Mouse (Mus musculus) lung, embryonic 15.5 days (tissue): Measurements from ENCODE around the gene Thada. TPM values are rescaled to one million over a fixed set of nuclear protein-coding genes. Genes with fewer than 3 reads are reported as not detected.
A peak's percentile ranks its signal among the peaks of the same experiment; 100 is the strongest.

Experiments
- ATAC-seq: fragments of 200-750 bp; cut with Nextera tagmentation; 2 replicates; pipeline ENCODE4 v1.8.0; 2017; ENCODE audit warnings: moderate number of reproducible peaks, borderline replicate concordance; ENCODE audit not compliant: low FRiP score, low TSS enrichment; ENCODE audit errors: extremely low read depth
- H3K27ac ChIP-seq: fragments of 300-500 bp; sonication (generic); 2 replicates; pipeline ENCODE4 v1.5.1; 2015; ENCODE audit warnings: moderate library complexity, mild to moderate bottlenecking, inconsistent platforms
- H3K27me3 ChIP-seq: fragments of 300-500 bp; sonication (generic); 2 replicates; pipeline ENCODE4 v1.6.1; 2015; ENCODE audit warnings: inconsistent platforms
- H3K36me3 ChIP-seq: fragments of 300-500 bp; sonication (generic); 2 replicates; pipeline ENCODE4 v1.6.1; 2015; ENCODE audit warnings: inconsistent platforms
- H3K4me1 ChIP-seq: fragments of 300-500 bp; sonication (generic); 2 replicates; pipeline ENCODE4 v1.6.1; 2015; ENCODE audit warnings: inconsistent platforms
- H3K4me2 ChIP-seq: fragments of 300-500 bp; sonication (generic); 2 replicates; pipeline ENCODE4 v1.6.1; 2015; ENCODE audit warnings: inconsistent platforms, mild to moderate bottlenecking, moderate library complexity
- H3K4me3 ChIP-seq: fragments of 300-500 bp; sonication (generic); 2 replicates; pipeline ENCODE4 v1.5.1; 2015; ENCODE audit warnings: mild to moderate bottlenecking, inconsistent platforms
- H3K9ac ChIP-seq: fragments of 300-500 bp; sonication (generic); 2 replicates; pipeline ENCODE4 v1.6.1; 2015; ENCODE audit warnings: inconsistent platforms
- H3K9me3 ChIP-seq: fragments of 300-500 bp; sonication (generic); 2 replicates; pipeline ENCODE4 v1.6.1; 2016; ENCODE audit warnings: inconsistent platforms
- WGBS: fragments of 180-500 bp; shearing (Covaris S2); methylation state at CpG from one replicate; pipeline ENCODE4 v1.1.7; 2015; 5-methylcytosine and 5-hydroxymethylcytosine counted together
- polyA plus RNA-seq: library from polyadenylated mRNA; unstranded; fragments of >200 nt; fragmentation: Nextera tagmentation; extraction: Ambion mirVana; gene quantifications from 2 replicates; pipeline ENCODE4 v1.2.1, GENCODE M21; 2015

The Thada gene
- polyA plus RNA-seq, 1 experiment from 2014 or later = 10.0 TPM

DNA sequence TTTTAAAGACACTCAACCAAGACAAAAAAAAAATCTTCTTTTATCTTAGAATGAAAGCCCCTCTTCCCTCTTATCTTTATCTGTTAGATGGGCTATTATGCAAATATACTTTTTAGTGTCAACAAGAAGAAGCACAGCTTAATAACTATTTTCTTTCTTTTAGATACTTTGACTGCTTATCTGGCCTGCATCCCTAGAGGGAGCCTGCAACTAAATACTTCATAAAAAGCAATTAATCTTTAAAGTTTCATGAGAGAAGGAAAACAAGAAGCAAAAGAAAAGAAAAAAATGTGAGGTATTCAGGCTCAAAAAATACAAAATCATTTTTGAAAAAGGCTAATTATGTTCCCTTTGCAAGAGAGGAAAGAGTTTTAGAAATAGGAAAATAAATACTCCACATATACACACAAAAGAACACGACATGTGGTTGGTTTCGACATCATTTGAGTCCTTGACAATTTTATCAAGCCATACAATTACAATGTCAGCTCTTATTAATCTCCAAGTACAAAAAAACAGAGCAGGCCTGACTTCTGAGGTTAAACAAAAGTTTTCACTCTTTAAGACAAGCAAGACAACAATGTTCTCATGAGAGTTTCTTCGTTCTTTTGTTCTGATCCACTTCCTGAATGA is 32.1 kb upstream of the Thada start:
- H3K27ac ChIP-seq = no peak overlapping the region
- H3K27me3 ChIP-seq = no peaks in the 10 kb centered on the region
- 52% methylated on average over 3 of the region's 3 CpGs for WGBS
- H3K4me2 ChIP-seq = no peak overlapping the region
- H3K4me3 ChIP-seq = no peak overlapping the region
- H3K36me3 ChIP-seq = no peaks in the 10 kb centered on the region
- ATAC-seq = no peak
- H3K9ac ChIP-seq = no peak overlapping the region
- no peaks in the 10 kb centered on the region for H3K9me3 ChIP-seq
- H3K4me1 ChIP-seq = peaks cover 11% of the 10 kb centered on the region

DNA sequence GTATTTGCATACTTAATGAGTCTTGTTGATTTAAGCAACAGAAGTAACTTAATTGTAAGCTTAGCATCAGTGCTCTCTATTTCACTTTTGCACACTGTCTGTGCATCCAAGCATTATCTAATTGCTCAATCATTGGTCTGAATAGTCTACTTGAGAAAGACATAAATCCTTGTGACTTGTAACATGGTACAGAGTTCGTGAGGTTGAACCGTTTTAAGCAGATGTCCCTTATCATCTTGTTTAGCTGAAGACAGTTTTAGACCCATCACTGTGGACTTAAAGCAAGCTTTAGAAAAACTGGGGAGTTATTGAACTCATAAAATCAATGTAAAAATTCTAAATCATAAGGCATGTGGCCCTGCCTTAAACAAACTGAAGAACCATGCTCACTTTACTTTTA is 31.6 kb upstream of the Thada start:
- no peak overlapping the region for H3K4me3 ChIP-seq
- H3K4me2 ChIP-seq = no peak overlapping the region
- H3K4me1 ChIP-seq = peaks cover 11% of the 10 kb centered on the region
- H3K9me3 ChIP-seq = no peaks in the 10 kb centered on the region
- WGBS = 33% methylated on average over 2 of the region's 2 CpGs
- no peaks in the 10 kb centered on the region for H3K36me3 ChIP-seq
- no peak overlapping the region for H3K27ac ChIP-seq
- H3K27me3 ChIP-seq = no peaks in the 10 kb centered on the region
- H3K9ac ChIP-seq = no peak overlapping the region
- no peak for ATAC-seq

GRCm38 (mm10) chr17:84497026-84497425 is 31.0 kb upstream of the Thada start:
- no peak overlapping the region for H3K27ac ChIP-seq
- 88% methylated on average over 5 of the region's 5 CpGs for WGBS
- H3K36me3 ChIP-seq = no peaks in the 10 kb centered on the region
- H3K4me2 ChIP-seq = no peak overlapping the region
- H3K27me3 ChIP-seq = no peaks in the 10 kb centered on the region
- no peaks in the 10 kb centered on the region for H3K9me3 ChIP-seq
- peaks cover 11% of the 10 kb centered on the region for H3K4me1 ChIP-seq
- H3K4me3 ChIP-seq = no peak overlapping the region
- H3K9ac ChIP-seq = no peak overlapping the region
- ATAC-seq = no peak

- no peak overlapping the region for H3K9ac ChIP-seq
- 34% methylated on average over 5 of the region's 5 CpGs for WGBS
- ATAC-seq = no peak
- no peaks in the 10 kb centered on the region for H3K9me3 ChIP-seq
- H3K27me3 ChIP-seq = no peaks in the 10 kb centered on the region
- no peaks in the 10 kb centered on the region for H3K4me1 ChIP-seq
- H3K27ac ChIP-seq = no peak overlapping the region
- no peak overlapping the region for H3K4me3 ChIP-seq
- no peak overlapping the region for H3K4me2 ChIP-seq
- H3K36me3 ChIP-seq = no peaks in the 10 kb centered on the region
Measured at GRCm38 (mm10) chr17:84492255-84492880, 26.4 kb upstream of the Thada start.

DNA sequence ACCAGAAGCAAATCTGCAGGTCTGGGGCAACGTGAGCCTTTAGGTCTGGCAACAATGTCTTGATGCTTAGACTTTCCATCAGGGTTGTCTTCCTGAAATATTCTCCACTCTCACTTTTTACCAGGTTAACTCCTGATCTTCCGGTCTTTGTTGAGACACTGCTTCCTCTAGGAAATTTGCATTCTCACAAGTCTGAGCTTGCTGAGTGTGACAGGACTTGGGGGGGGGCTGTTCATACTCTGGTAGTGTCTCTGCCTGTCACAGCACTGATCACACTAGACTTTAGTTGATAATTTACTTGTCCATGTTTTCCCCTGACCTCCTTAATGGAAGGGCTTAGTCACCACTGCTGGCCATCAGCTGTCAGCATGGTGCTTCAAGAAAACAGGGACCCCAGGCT is 21.4 kb upstream of the Thada start:
- Histone ChIP-seq H3K9me3 (no peaks in the 10 kb centered on the region), H3K4me1 (no peaks in the 10 kb centered on the region), H3K27me3 (no peaks in the 10 kb centered on the region), H3K4me2 (no peak overlapping the region), H3K27ac (no peak overlapping the region), H3K4me3 (no peak overlapping the region), H3K36me3 (no peaks in the 10 kb centered on the region), H3K9ac (no peak overlapping the region)
- no peak for ATAC-seq
- WGBS = 84% methylated on average over 2 of the region's 2 CpGs

DNA sequence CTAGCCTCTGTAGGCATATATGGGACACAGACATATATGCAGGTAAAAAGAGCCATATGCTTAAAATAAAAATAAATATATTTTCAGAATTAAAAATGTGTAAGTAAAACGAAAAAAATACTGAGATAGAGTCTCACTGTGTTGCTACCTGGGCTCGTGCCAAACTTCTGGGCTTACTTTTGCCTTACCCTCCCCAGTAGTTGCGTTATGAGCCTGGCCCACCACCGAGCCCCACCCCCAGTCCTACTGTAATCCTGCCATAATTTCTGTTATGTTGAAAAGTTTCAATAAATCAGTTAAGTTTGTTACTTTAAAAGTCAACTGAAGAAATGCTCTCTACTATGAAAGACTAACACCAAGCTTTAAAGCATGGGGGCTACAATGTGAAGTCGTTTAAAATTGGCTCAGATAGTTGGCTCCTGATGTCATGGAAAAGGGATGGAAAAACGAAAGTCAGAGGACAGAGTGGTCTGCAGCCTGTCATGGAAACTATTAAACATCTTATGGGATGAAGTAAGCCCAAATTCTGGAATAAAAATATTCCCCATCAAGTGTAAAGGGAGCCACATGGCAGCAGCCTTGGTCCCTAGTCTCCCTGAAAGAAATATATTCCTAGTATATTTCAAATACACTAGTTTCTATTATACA is 17.8 kb upstream of the Thada start:
- H3K27me3 ChIP-seq = no peaks in the 10 kb centered on the region
- no peaks in the 10 kb centered on the region for H3K4me1 ChIP-seq
- H3K4me3 ChIP-seq = no peak overlapping the region
- no peaks in the 10 kb centered on the region for H3K9me3 ChIP-seq
- 61% methylated on average over 6 of the region's 6 CpGs for WGBS
- no peak for ATAC-seq
- no peak overlapping the region for H3K27ac ChIP-seq
- no peak overlapping the region for H3K4me2 ChIP-seq
- H3K36me3 ChIP-seq = no peaks in the 10 kb centered on the region
- H3K9ac ChIP-seq = no peak overlapping the region

GRCm38 (mm10) chr17:84482831-84483230 is 16.8 kb upstream of the Thada start:
- no peak overlapping the region for H3K4me3 ChIP-seq
- no peak overlapping the region for H3K4me2 ChIP-seq
- H3K27me3 ChIP-seq = no peaks in the 10 kb centered on the region
- no peak overlapping the region for H3K27ac ChIP-seq
- WGBS = 85% methylated on average over 3 of the region's 3 CpGs
- ATAC-seq = no peak
- H3K9ac ChIP-seq = no peak overlapping the region
- no peaks in the 10 kb centered on the region for H3K4me1 ChIP-seq
- no peaks in the 10 kb centered on the region for H3K36me3 ChIP-seq
- H3K9me3 ChIP-seq = no peaks in the 10 kb centered on the region

- Histone ChIP-seq H3K27me3 (no peaks in the 10 kb centered on the region), H3K9me3 (no peaks in the 10 kb centered on the region), H3K4me1 (no peaks in the 10 kb centered on the region), H3K4me3 (no peak overlapping the region), H3K27ac (no peak overlapping the region), H3K36me3 (no peaks in the 10 kb centered on the region), H3K9ac (no peak overlapping the region), H3K4me2 (no peak overlapping the region)
- 42% methylated on average over 15 of the region's 15 CpGs for WGBS
- ATAC-seq = no peak
Measured at GRCm38 (mm10) chr17:84480464-84481355, 14.7 kb upstream of the Thada start.

DNA sequence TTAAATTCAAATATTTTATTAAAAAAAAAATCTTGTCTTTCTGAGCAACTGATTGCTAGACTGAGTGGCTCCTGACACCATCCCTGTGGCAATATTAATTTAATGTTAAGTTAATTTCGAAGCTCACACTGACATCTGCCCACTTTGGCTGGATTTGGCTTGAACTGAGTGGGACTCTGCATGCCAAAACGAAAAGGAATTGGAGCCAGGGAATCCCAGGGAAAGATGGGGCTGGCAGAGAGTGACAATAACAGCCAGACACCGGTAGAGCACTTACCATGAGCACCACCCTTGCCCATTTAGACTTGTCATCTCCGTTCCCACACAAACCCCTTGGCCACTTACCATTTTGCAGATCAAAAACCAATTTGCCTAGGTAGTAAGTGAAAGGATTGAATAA is 12.3 kb upstream of the Thada start:
- 70% methylated on average over 4 of the region's 4 CpGs for WGBS
- ATAC-seq = no peak
- no peak overlapping the region for H3K4me3 ChIP-seq
- H3K27ac ChIP-seq = no peak overlapping the region
- H3K27me3 ChIP-seq = no peaks in the 10 kb centered on the region
- no peak overlapping the region for H3K4me2 ChIP-seq
- no peaks in the 10 kb centered on the region for H3K36me3 ChIP-seq
- no peaks in the 10 kb centered on the region for H3K4me1 ChIP-seq
- no peak overlapping the region for H3K9ac ChIP-seq
- no peaks in the 10 kb centered on the region for H3K9me3 ChIP-seq

DNA sequence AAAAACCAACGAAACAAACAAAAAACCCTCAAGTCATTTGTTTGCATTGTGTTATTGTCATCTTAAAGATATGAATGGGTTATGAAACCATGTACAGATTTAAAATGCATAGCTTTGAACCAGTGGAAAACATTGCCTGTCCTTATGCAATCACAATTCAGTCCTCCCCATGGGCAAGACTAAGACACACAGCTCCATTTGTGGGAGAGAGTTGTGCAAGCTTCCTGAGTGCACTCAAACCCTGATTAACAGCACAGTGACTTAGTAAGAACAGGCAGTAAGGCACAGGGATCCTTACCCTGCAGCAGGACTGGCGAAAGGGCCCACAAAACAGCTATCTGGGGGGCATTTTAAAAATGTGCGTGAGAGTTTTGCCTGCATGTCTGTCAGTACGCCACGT is 11.2 kb upstream of the Thada start:
- ATAC-seq = no peak
- Histone ChIP-seq H3K36me3 (no peaks in the 10 kb centered on the region), H3K9ac (no peak overlapping the region), H3K4me1 (no peaks in the 10 kb centered on the region), H3K27me3 (no peaks in the 10 kb centered on the region), H3K9me3 (no peaks in the 10 kb centered on the region), H3K4me3 (no peak overlapping the region), H3K27ac (no peak overlapping the region), H3K4me2 (no peak overlapping the region)
- 80% methylated on average over 5 of the region's 5 CpGs for WGBS

DNA sequence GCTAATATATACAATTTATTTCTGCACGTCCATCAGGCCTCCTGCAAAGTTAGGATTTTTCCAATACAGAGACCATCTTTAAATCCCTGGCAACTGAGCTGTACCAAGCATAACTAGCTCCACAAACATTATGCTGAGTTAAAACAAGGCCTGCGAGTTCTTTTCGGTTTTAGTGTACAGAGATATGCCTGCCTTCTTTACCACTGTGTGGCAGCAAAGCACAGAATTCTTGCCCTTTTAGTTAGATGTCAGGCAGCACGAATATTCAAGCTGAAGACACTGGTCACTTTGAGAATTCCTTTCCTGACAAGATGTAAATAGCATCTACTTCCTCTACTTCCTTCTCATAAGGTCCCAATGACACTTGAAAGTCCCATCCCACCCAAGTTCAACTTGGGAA is 8.3 kb upstream of the Thada start:
- H3K27me3 ChIP-seq = no peaks in the 10 kb centered on the region
- no peaks in the 10 kb centered on the region for H3K9me3 ChIP-seq
- H3K27ac ChIP-seq = no peak overlapping the region
- WGBS = 35% methylated on average over 4 of the region's 4 CpGs
- H3K9ac ChIP-seq = no peak overlapping the region
- H3K4me2 ChIP-seq = no peak overlapping the region
- no peak overlapping the region for H3K4me3 ChIP-seq
- ATAC-seq = peak; percentile 52; the same call in 1 of the 2 replicates
- H3K36me3 ChIP-seq = no peaks in the 10 kb centered on the region
- H3K4me1 ChIP-seq = no peaks in the 10 kb centered on the region

DNA sequence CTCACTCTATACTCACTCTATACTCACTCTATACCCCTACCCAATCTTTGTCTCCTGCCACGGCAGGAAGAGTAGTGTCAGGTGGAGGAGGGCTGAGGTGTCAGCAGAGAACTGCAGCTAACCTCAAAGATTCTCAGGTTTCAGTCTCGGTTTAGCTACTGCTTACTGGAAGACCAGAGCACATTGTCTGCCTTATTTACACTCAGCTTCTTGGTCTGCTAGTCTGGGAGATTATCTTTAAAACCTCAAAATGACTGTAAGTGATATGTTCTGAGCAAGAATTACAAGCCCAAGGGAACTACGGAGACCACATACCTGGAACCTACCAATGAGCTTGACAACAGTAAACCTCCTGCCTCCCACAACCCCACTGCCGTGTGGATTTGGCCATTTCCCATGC is 31.0 kb downstream of the Thada start:
- no peaks in the 10 kb centered on the region for H3K27me3 ChIP-seq
- peaks cover 79% of the 10 kb centered on the region for H3K36me3 ChIP-seq
- H3K4me1 ChIP-seq = no peaks in the 10 kb centered on the region
- H3K9ac ChIP-seq = no peak overlapping the region
- WGBS = 74% methylated on average over 4 of the region's 4 CpGs
- no peak overlapping the region for H3K27ac ChIP-seq
- ATAC-seq = no peak
- H3K4me2 ChIP-seq = no peak overlapping the region
- no peak overlapping the region for H3K4me3 ChIP-seq
- no peaks in the 10 kb centered on the region for H3K9me3 ChIP-seq
